Mouse (Mus musculus) heart, postnatal 25 days (tissue): ENCODE results near the gene Trpc3. TPM values are rescaled to one million over a fixed set of nuclear protein-coding genes. Genes with fewer than 3 reads are reported as not detected.
A peak's percentile ranks its signal among the peaks of the same experiment; 100 is the strongest.
"Not testable (repeated sequence)": the region's sequence is repeated elsewhere in the genome, so short reads cannot be mapped to it uniquely, and the experiment has no call there.

ENCODE experiments used
- DNase-seq: peaks from one replicate; pipeline ENCODE4 v3.0.0; 2022; ENCODE audit warnings: low spot score
- intact Hi-C: fragments of 180-260 bp; cut with DNase I; formaldehyde crosslinking; loops from one replicate; pipeline ENCODE4 v1.15.1; 2025
- total RNA-seq, 2 experiments: library from RNA; stranded (reverse); gene quantifications; 2 replicates each; pipeline ENCODE4 v1.2.3; 2021

The Trpc3 gene
- total RNA-seq, 2 experiments from 2014 or later, result 7.2 to 7.4 TPM

GRCm38 (mm10) chr3:36605894-36606783 lies 83.8 kb downstream of the Trpc3 start:
- DNase-seq, result no peak
- intact Hi-C loops, result no loop called here

- DNase-seq, intact Hi-C loops: not testable (repeated sequence)
These were observed 90.2 kb downstream of the Trpc3 start for GRCm38 (mm10) chr3:36599773-36600172.

GRCm38 (mm10) chr3:36598811-36599210 lies 91.2 kb downstream of the Trpc3 start:
- DNase-seq, result no peak
- intact Hi-C loops, result no loop called here

- intact Hi-C loops, result loop anchor here (2.0 kb wide), 1 partner anchor 19 kb away; the partner anchor contains the start of gene Exosc9
- DNase-seq, result peak; percentile 96
These were observed 118.1 kb downstream of the Trpc3 start, which contains the start of gene Ccna2 for GRCm38 (mm10) chr3:36571827-36572378. Ccna2 (minus strand) TSS chr3:36572150.

GRCm38 (mm10) chr3:36571361-36571826 lies 118.6 kb downstream of the Trpc3 start:
- intact Hi-C loops, result loop anchor here (2.0 kb wide), 1 partner anchor 19 kb away; the partner anchor contains the start of gene Exosc9
- no peak for DNase-seq

Other genes starting within 250 kb of the Trpc3 start
- gene Anxa5, start 214.3 kb downstream of the Trpc3 start, total RNA-seq, result 100 to 1,000 TPM; 136 to 138 TPM
- under 1 TPM in 1 of 2 experiments, not detected in 1; 0.31 TPM for gene 1810062G17Rik, start 214.2 kb downstream of the Trpc3 start, total RNA-seq
- not detected for gene Gm11549, start 168.4 kb downstream of the Trpc3 start, total RNA-seq
- 10 to 100 TPM; 19.4 to 20.1 TPM for gene Exosc9, start 137.6 kb downstream of the Trpc3 start, total RNA-seq
- gene Ccna2, start 118.0 kb downstream of the Trpc3 start, total RNA-seq, result 1 to 10 TPM; 1.3 to 1.6 TPM
- 1 to 10 TPM; 5.2 to 6.2 TPM for gene Bbs7, start 76.7 kb downstream of the Trpc3 start, total RNA-seq
- 10 to 100 TPM; 36.6 to 50.4 TPM for gene 4932438A13Rik, start 172.9 kb upstream of the Trpc3 start, total RNA-seq